Mouse (Mus musculus): Measurements from ENCODE around the gene Myo18a. TPM values are rescaled to one million over a fixed set of nuclear protein-coding genes. Genes with fewer than 3 reads are reported as not detected.
A peak's percentile ranks its signal among the peaks of the same experiment; 100 is the strongest.

Gene Myo18a
- polyA plus RNA-seq, 2 experiments: 42.9 to 43.5 TPM

- no peak for TF ChIP-seq POLR2A (IDR thresholded peaks at IDR 0.05; ENCODE audit: borderline replicate concordance, extremely low read depth, insufficient read depth, insufficient read length)
- WGBS: 36% methylated on average over 17 of the region's 17 CpGs
- no peak overlapping the region for H3K4me3 ChIP-seq (replicated peaks; ENCODE audit: low read length)
- H3K36me3 ChIP-seq (ENCODE audit: control insufficient read depth, insufficient read depth, low read length): no peaks in the 10 kb centered on the region
- H3K4me2 ChIP-seq (replicated peaks; ENCODE audit: low read depth, low read length, severe bottlenecking): 0 out of 2 replicates have a peak overlapping the region, but pooled peaks have one; percentile 2
- H3K27me3 ChIP-seq (ENCODE audit: control insufficient read depth, insufficient read depth, low read length): no peaks in the 10 kb centered on the region
- no peak overlapping the region for H3K27ac ChIP-seq (replicated peaks; ENCODE audit: low read depth, low read length)
- DNase-seq (ENCODE audit: low spot score) (no peak), ATAC-seq (ENCODE audit: low FRiP score, low read depth) (peak; percentile 50; the same call in 1 of the 2 replicates)
- 0 out of 2 replicates have a peak overlapping the region, but pooled peaks have one; percentile 29 for H3K9ac ChIP-seq (ENCODE audit: low read depth, low read length, severe bottlenecking)
- peaks cover 17% of the 10 kb centered on the region for H3K4me1 ChIP-seq (ENCODE audit: control insufficient read depth, insufficient read depth, low read length)
- no peaks in the 10 kb centered on the region for H3K9me3 ChIP-seq (ENCODE audit: control insufficient read depth, low read length)
Observed at GRCm38 (mm10) chr11:77887373-77887960, 124.4 kb downstream of the Myo18a start.

DNA sequence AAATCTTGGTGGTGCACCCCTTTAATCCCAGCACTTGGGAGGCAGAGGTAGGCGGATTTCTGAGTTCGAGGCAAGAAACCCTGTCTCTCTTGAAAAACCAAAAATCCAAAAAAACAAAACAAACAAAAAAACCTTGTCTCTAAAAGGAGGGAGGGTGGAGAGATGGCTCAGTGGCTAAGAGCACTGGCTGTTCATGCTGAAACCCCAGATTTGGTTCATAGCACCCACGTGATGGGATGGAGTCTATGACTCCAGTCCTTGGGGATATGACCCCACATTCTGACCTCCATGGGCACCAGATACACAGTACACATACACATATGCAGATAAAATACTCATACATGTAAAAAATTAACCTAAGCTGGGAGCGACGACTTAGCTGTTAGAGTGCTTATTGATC lies 125.8 kb downstream of the Myo18a start:
- no peak overlapping the region for H3K4me2 ChIP-seq (replicated peaks; ENCODE audit: low read depth, low read length, severe bottlenecking)
- TF ChIP-seq POLR2A (IDR thresholded peaks at IDR 0.05; ENCODE audit: borderline replicate concordance, extremely low read depth, insufficient read depth, insufficient read length): no peak
- no peaks in the 10 kb centered on the region for H3K36me3 ChIP-seq (ENCODE audit: control insufficient read depth, insufficient read depth, low read length)
- WGBS: 93% methylated on average over 5 of the region's 5 CpGs
- H3K9me3 ChIP-seq (ENCODE audit: control insufficient read depth, low read length): no peaks in the 10 kb centered on the region
- no peak overlapping the region for H3K4me3 ChIP-seq (replicated peaks; ENCODE audit: low read length)
- H3K27ac ChIP-seq (replicated peaks; ENCODE audit: low read depth, low read length): no peak overlapping the region
- H3K9ac ChIP-seq (ENCODE audit: low read depth, low read length, severe bottlenecking): no peak overlapping the region
- DNase-seq (ENCODE audit: low spot score) (no peak), ATAC-seq (ENCODE audit: low FRiP score, low read depth) (no peak)
- H3K4me1 ChIP-seq (ENCODE audit: control insufficient read depth, insufficient read depth, low read length): peaks cover 22% of the 10 kb centered on the region
- H3K27me3 ChIP-seq (ENCODE audit: control insufficient read depth, insufficient read depth, low read length): no peaks in the 10 kb centered on the region

DNA sequence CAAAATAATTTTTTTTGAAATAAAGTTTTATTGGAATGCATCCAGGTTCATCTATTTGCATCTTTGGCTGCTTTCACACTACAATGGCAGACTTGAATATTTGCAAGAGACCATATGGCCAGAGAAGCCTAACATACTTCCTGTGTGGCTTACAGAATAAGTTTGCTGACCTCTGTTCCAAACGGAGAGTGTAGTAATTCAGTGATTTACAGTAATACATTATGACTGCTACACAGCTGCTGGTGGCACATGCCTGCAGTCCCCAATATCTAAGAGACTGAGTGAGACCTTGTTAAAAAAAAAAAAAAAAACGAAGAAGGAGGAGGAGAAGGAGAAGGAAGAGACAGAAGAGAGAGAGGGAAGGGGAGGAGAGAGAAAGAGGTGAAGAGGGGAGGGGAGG lies 126.4 kb downstream of the Myo18a start:
- no peaks in the 10 kb centered on the region for H3K9me3 ChIP-seq (ENCODE audit: control insufficient read depth, low read length)
- 14% methylated on average over 1 of the region's 2 CpGs for WGBS
- H3K27ac ChIP-seq (replicated peaks; ENCODE audit: low read depth, low read length): no peak overlapping the region
- H3K4me2 ChIP-seq (replicated peaks; ENCODE audit: low read depth, low read length, severe bottlenecking): no peak overlapping the region
- peaks cover 28% of the 10 kb centered on the region for H3K4me1 ChIP-seq (ENCODE audit: control insufficient read depth, insufficient read depth, low read length)
- no peak overlapping the region for H3K9ac ChIP-seq (ENCODE audit: low read depth, low read length, severe bottlenecking)
- DNase-seq (ENCODE audit: low spot score): no peak
- no peaks in the 10 kb centered on the region for H3K27me3 ChIP-seq (ENCODE audit: control insufficient read depth, insufficient read depth, low read length)
- no peaks in the 10 kb centered on the region for H3K36me3 ChIP-seq (ENCODE audit: control insufficient read depth, insufficient read depth, low read length)
- ATAC-seq (ENCODE audit: low FRiP score, low read depth): no peak
- TF ChIP-seq POLR2A (IDR thresholded peaks at IDR 0.05; ENCODE audit: borderline replicate concordance, extremely low read depth, insufficient read depth, insufficient read length): no peak
- no peak overlapping the region for H3K4me3 ChIP-seq (replicated peaks; ENCODE audit: low read length)

DNA sequence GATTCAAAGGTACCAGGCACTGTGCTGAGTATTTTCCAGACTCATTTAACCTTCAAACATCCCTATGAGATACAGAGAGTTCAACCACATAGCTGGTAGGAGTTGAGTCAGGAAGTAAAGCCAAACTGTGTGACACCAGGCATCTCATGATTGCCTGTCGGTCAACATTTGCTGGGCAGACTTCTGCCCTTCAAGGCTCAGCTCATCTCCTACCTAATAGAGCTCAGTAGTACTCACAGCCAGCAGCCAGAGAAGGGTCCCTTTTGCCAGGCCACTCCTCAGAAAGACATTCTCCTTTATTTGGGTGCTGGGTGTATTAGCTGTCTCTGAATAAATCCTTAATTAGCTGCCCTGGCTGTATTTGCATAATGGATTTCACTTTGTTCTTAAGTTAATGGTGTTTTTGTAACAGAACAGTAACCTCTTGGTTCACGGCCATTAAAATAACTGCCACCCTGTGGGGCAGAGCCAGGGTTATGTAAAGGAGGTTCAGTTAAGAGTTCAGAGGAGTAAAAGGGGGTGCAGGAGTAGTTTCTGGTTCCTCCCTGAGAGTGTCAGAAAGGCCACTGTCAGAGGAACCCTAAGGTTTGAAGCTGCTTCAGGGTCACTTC lies 127.7 kb downstream of the Myo18a start:
- H3K9ac ChIP-seq (ENCODE audit: low read depth, low read length, severe bottlenecking): no peak overlapping the region
- 0 out of 2 replicates have a peak, but pooled peaks cover 6% of the 10 kb centered on the region for H3K27me3 ChIP-seq (ENCODE audit: control insufficient read depth, insufficient read depth, low read length)
- DNase-seq (ENCODE audit: low spot score) (no peak), ATAC-seq (ENCODE audit: low FRiP score, low read depth) (no peak)
- H3K4me1 ChIP-seq (ENCODE audit: control insufficient read depth, insufficient read depth, low read length): peaks cover 24% of the 10 kb centered on the region
- H3K4me2 ChIP-seq (replicated peaks; ENCODE audit: low read depth, low read length, severe bottlenecking): no peak overlapping the region
- H3K36me3 ChIP-seq (ENCODE audit: control insufficient read depth, insufficient read depth, low read length): no peaks in the 10 kb centered on the region
- TF ChIP-seq POLR2A (IDR thresholded peaks at IDR 0.05; ENCODE audit: borderline replicate concordance, extremely low read depth, insufficient read depth, insufficient read length): no peak
- no peak overlapping the region for H3K27ac ChIP-seq (replicated peaks; ENCODE audit: low read depth, low read length)
- no peaks in the 10 kb centered on the region for H3K9me3 ChIP-seq (ENCODE audit: control insufficient read depth, low read length)
- H3K4me3 ChIP-seq (replicated peaks; ENCODE audit: low read length): no peak overlapping the region
- 44% methylated on average over 2 of the region's 2 CpGs for WGBS

- Histone ChIP-seq H3K27me3 (ENCODE audit: control insufficient read depth, insufficient read depth, low read length) (peaks cover 14% of the 10 kb centered on the region; the same call in 1 of the 2 replicates), H3K9me3 (ENCODE audit: control insufficient read depth, low read length) (no peaks in the 10 kb centered on the region), H3K9ac (ENCODE audit: low read depth, low read length, severe bottlenecking) (no peak overlapping the region), H3K4me1 (ENCODE audit: control insufficient read depth, insufficient read depth, low read length) (peaks cover 13% of the 10 kb centered on the region), H3K36me3 (ENCODE audit: control insufficient read depth, insufficient read depth, low read length) (no peaks in the 10 kb centered on the region), H3K4me3 (replicated peaks; ENCODE audit: low read length) (no peak overlapping the region), H3K27ac (replicated peaks; ENCODE audit: low read depth, low read length) (no peak overlapping the region), H3K4me2 (replicated peaks; ENCODE audit: low read depth, low read length, severe bottlenecking) (no peak overlapping the region)
- ATAC-seq (ENCODE audit: low FRiP score, low read depth) (no peak), DNase-seq (ENCODE audit: low spot score) (no peak)
- 21% methylated on average over 5 of the region's 5 CpGs for WGBS
- TF ChIP-seq POLR2A (IDR thresholded peaks at IDR 0.05; ENCODE audit: borderline replicate concordance, extremely low read depth, insufficient read depth, insufficient read length): no peak
Observed at GRCm38 (mm10) chr11:77892883-77893282, 129.8 kb downstream of the Myo18a start.
